Mouse (Mus musculus) fat pad, adult 2 months (tissue): ENCODE measurements around the gene Cds2.
"Not testable (repeated sequence)": the region's sequence is repeated elsewhere in the genome, so short reads cannot be mapped to it uniquely, and the experiment has no call there.

Experiments
- DNase-seq: peaks from one replicate; pipeline ENCODE4 v3.0.0-alpha.2; 2011; ENCODE audit warnings: low read depth, low spot score; ENCODE audit errors: extremely low read depth

Gene Cds2

DNA sequence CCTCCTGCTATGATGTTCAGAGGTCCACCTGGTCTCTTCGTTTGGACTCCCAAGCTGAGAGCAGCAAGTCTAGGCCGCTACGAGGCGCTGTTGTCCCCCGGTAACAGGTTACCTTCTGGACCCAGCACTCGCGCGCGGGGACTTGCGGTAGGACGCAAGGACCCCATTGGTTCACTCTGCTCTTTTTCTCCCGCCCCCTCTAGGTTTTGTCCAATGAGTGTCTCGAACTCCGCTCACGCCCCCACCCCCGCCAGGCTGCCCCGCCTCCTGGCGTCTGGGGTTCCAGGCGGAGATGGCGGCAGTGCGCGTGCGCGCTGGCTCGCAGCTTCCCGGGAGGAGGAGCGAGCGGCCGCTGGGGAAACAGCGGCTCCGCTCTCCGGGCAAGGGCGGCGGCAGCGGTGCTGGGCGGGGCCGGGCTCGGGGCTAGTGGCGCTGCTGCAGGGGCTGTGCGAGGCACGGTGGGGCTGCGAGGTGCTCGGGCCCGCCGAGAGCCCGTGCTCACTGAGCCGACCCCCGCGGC, at the start of gene Cds2:
Gene Cds2, plus strand, starts transcription at position 270 of the 520 bp plus-strand sequence.
- peak; percentile 88 for DNase-seq

DNA sequence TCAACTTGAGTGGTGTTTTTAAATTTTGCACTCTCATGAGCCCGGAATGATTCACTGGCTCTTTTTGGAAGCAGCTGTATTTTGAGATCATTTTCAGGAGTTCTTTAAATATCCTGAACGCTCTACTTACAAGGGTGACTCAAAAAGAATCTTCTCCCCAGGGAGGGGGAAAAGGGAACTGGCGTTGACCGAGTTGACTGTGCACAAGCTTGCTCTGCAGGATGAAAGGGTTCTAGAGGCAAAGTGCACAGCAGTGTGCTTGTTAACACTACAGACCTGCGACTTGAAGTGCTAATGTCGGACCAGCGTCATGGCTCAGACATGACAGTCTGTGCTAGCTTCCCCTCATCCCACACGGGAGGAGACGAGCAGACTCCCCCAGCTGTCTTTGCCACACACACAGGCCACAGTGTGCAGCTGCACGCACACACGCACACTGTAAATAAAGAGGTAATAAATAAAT, 41.3 kb upstream of the Cds2 start:
- DNase-seq = no peak

GRCm38 (mm10) chr2:132224359-132224758, 38.6 kb upstream of the Cds2 start:
- DNase-seq = no peak

- DNase-seq = no peak
These were observed 30.5 kb upstream of the Cds2 start for GRCm38 (mm10) chr2:132232413-132232945.

GRCm38 (mm10) chr2:132233985-132234765, 28.8 kb upstream of the Cds2 start:
- no peak for DNase-seq

DNA sequence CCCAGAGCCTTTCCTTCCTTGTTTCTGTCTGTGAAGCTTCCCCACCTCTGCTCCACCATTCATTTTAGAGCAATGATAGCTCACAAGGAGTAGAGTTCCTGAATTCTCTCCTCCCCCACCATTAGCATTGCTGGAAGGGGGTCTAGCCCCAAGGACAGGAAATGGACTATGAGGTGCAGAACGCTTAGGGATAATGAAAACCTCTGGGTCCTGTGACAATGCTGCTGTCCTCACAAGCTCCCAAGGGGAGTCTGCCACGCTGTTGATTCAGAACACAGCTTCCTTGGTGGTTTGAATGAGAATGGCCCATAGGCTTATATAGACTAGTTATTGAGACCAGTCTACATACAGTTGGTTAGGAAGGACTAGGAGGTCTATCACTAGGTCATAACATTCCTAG, 27.7 kb upstream of the Cds2 start:
- DNase-seq = no peak

DNA sequence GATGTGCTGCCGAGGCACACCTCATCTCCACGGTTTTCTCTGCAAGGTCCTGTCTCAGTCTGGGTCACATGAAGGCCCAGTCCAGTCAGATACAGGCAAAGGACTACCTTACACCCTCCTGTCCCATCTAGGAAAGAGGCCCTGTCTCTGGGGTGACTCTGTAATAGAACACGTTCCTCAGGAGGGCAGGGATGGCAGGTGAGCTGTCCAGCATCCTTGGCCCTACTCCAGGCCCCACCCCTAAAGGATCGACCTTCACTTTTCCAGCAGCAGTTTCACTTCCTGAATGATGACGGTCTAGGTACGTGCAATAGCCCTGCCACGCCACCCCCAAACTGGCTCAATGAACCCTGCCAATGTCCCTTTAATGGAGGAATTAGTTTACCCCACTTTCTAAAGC, 27.0 kb upstream of the Cds2 start:
- DNase-seq = no peak

DNA sequence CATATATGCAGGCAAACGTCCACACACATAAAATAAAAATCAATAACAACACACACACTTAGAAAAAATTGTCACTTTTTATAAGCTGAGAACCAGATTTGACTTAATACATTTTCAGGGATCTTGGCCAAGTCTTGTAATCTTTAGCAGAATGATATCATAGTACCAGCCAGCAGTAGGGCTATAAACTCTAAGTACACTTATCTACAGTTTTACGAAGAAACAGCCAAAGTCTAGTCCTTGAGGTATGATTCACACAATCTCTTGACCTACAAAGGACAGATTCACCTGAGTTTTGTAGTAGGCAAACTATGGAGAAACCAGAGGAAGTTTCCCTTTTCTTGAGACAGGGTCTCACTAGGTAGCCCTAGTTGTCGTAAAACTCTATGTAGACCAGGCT, 23.5 kb upstream of the Cds2 start:
- DNase-seq = not testable (repeated sequence)

DNA sequence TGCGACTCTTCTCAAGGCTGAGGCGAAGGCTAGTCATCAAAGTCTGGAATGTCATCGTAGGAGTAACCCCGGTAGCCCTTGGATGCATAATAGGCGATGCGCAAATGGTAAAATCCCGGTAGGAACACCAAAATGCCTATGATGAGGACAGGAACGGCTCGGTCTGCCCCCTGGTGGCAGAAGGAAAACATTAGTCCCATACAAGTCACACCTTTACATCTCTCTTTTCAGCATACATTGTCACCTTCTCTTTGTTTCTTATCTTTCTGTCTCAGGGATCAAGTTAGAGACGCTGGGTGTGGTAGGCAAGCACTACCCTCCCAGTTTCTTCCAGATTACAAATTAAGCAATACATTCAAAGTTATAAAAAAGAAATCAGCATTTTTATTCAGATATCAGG, 22.5 kb upstream of the Cds2 start:
- not testable (repeated sequence) for DNase-seq

DNA sequence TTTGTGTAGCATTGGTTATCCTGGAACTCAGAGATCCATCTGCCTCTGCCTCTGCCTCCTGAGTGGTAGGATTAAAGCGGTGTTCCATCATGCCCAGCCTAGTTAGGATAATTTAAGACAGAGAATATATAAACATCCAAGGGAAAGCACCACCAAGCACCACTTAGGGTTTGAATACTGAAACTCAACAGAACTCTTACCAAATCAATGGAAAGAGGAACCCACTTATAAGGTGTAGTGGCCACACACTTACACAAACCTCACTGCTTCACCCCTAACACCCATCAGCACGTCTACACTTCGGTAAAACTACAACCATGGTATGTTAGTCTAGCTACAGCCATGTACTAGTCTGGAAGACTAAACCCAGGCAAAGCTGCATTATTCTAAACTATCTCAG, 19.6 kb upstream of the Cds2 start:
- no peak for DNase-seq

GRCm38 (mm10) chr2:132247539-132248313, 15.2 kb upstream of the Cds2 start, which contains the start of gene Tmem230:
Gene Tmem230, minus strand, starts transcription at chr2:132247807.
- DNase-seq = peak; percentile 45

GRCm38 (mm10) chr2:132251911-132252310, 11.0 kb upstream of the Cds2 start:
- DNase-seq = no peak

GRCm38 (mm10) chr2:132252542-132253528, 10.1 kb upstream of the Cds2 start, which contains the start of gene Pcna:
Gene Pcna, minus strand, starts transcription at chr2:132253314.
- peak; percentile 72 for DNase-seq

- DNase-seq = no peak
These were observed 9.3 kb upstream of the Cds2 start for GRCm38 (mm10) chr2:132253603-132254002.

GRCm38 (mm10) chr2:132257350-132258068, 5.4 kb upstream of the Cds2 start:
- no peak for DNase-seq

GRCm38 (mm10) chr2:132260601-132261000, 2.3 kb upstream of the Cds2 start:
- no peak for DNase-seq

DNA sequence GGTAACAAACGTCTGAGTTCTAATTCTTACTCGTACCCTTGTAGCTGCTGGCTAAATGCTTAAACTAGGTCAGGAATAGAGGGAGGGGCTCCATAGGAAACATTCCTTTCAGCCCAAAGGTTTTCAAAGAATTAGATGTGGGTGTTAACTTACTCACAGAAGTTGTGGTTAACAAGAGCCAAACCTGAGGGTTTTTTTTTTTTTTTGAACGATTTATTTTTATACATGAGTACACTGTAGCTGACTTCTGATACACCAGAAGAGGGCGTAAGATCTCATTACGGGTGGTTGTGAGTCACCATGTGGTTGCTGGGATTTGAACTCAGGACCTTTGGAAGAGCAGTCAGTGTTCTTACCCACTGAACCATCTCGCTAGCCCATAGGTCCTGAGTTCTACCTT, 773 bp upstream of the Cds2 start:
- no peak for DNase-seq

DNA sequence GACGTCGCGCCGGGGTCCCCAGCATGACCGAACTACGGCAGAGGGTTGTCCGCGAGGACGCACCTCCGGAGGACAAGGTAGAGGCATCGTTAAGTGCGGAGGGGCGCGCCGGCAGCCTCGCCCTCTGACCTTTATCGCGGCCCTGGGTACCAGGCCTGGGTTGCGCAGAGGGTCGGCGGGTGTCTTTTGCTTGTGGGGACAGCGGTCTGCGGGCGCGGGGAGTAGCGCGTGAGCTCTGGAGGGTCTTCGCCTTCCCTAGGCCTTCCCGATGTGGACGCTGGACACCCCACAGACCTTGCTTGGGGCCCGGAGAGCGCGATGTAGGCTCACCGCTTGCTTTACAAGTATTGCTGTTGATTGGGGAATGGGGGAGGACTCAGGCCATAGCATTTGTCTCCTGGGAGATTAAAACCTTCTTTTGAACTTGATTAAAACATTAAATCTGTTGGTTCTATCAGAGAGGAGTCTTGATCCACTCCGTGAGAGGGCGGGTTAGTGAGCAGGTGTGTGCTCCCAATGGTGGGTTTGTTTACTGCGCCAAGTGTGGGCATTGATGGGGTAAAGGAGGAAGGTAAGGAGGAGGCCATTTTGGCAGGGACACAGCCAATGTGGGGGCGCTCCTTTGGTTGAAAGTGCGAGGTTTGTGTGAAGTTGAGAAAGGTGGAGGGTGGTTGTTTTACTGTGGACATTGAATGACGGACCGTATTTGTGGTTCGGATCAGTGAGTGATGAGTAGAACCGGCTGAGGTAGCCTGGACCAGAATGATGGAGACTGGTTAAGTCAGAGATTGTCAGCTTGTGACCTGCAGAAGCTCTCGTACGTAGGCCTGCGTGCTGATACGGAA, 695 bp downstream of the Cds2 start:
- DNase-seq = no peak

DNA sequence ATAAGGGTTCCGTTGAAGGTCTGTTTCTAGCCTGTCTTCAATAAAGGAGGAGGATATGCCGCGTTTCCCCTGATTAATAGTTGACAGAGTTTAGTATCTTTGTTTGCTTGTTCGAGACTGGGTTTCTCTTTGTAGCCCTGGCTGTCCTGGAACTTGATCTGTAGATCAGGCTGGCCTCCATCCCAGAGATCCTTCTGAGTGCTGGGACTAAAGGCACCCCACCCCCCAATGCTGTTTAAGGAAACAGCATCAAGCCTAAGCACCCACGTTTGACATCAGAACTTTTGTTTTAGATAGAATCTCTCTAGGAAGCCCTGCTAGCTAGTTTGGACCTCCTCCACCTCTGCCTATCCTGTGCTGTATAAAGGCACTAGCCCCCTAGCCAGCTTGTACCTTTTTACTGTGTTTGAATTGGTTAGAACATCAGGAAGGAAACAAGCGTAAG, 1.3 kb downstream of the Cds2 start:
- no peak for DNase-seq
